Mouse (Mus musculus) embryonic facial prominence, embryonic 13.5 days (tissue): ENCODE data around the gene Cspg4. TPM values are rescaled to one million over a fixed set of nuclear protein-coding genes. Genes with fewer than 3 reads are reported as not detected.

ENCODE experiments used
- polyA plus RNA-seq: library from polyadenylated mRNA; unstranded; fragments of >200 nt; fragmentation: Nextera tagmentation; extraction: Ambion mirVana; gene quantifications from 2 replicates; pipeline ENCODE4 v1.2.1, GENCODE M21; 2015

The Cspg4 gene
- polyA plus RNA-seq, 1 experiment from 2014 or later: 17.6 TPM

Other genes starting within 250 kb of the Cspg4 start
- gene Lingo1, start 68.6 kb upstream of the Cspg4 start, polyA plus RNA-seq: 4.6 and 4.9 TPM in 2 replicates
- 0.52 and 0.91 TPM in 2 replicates for gene Odf3l1, start 354 bp upstream of the Cspg4 start, polyA plus RNA-seq
- gene Snx33, start 63.3 kb downstream of the Cspg4 start, polyA plus RNA-seq: 11.5 and 13.1 TPM in 2 replicates
- gene Imp3, start 72.4 kb downstream of the Cspg4 start, polyA plus RNA-seq: 88.1 and 93.9 TPM in 2 replicates
- 26.9 and 31.8 TPM in 2 replicates for gene Snupn, start 85.8 kb downstream of the Cspg4 start, polyA plus RNA-seq
- 28.6 and 30.7 TPM in 2 replicates for gene Ptpn9, start 129.9 kb downstream of the Cspg4 start, polyA plus RNA-seq
- 35.2 and 45.1 TPM in 2 replicates for gene Sin3a, start 207.0 kb downstream of the Cspg4 start, polyA plus RNA-seq